Mouse (Mus musculus) heart, postnatal 14 days (tissue): ENCODE results near the gene Aqp6. TPM values are rescaled to one million over a fixed set of nuclear protein-coding genes. Genes with fewer than 3 reads are reported as not detected.
A peak's percentile ranks its signal among the peaks of the same experiment; 100 is the strongest.

ENCODE experiments used
- DNase-seq, 2 experiments: peaks; one replicate each; pipeline ENCODE4 v3.0.0; 2021 to 2022
- intact Hi-C: fragments of 180-260 bp; cut with DNase I; formaldehyde crosslinking; loops from one replicate; pipeline ENCODE4 v1.15.1; 2025
- total RNA-seq, 2 experiments: library from RNA; stranded (reverse); gene quantifications; 2 replicates each; pipeline ENCODE4 v1.2.3; 2021

Gene Aqp6
- total RNA-seq, 2 experiments from 2014 or later: not detected

DNA sequence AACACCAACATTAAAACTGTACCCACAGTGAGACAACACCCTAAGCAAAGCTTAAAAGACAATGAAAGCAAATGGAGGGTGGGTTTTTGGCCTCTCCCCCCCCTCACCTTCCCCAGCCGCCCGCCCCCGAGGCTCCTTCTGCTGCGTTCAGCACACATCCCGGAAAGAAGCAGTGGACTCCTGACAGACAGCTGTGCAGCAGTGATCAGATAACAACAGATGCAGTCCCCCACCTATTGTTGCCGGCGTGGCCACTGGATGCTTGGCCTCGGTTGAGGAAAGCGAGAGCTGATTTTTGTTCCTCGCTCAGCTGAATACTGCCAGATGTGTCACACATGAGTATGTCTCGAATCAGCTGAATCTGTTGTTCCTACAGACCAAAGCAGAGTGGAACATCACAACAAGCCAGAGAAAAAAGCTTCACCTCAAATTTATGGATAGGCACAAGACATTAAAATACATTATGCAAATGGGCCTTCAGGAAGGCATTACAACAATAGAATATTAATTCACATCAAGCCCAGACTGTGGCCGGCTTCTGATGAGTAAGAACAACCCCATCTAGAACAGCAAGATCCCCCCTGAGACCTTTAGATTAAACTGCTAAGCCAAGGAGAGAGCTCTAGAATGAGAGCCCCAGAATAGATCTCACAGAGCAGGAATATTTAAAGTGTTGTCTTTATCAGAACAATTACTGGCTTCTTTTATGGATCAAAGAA, 36.4 kb downstream of the Aqp6 start:
- intact Hi-C loops: no loop called here
- no peak for DNase-seq

GRCm38 (mm10) chr15:99638124-99638485, 36.9 kb downstream of the Aqp6 start:
- intact Hi-C loops: no loop called here
- no peak for DNase-seq

GRCm38 (mm10) chr15:99642622-99643021, 41.4 kb downstream of the Aqp6 start:
- no peak for DNase-seq
- intact Hi-C loops: no loop called here

GRCm38 (mm10) chr15:99643832-99644231, 42.6 kb downstream of the Aqp6 start:
- intact Hi-C loops: no loop called here
- DNase-seq: no peak

DNA sequence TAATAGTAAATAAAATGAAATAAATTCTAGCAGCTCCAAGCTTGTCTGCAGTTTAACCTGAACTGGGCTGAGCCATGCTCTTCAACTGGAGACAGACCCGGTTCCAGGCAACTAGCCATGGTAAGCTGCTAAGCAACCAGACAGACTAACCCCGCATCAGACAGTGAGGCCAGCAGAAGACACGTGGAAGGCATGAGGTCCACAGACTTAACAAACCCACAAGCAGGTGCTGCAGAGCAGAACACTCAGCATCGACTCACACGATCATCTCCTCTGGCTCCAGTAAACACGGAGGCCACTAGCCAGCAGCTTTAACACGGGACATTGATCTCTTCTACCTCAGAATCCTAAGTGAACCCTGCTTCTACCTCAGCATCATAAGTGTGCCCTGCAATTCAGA, 43.6 kb downstream of the Aqp6 start:
- peak; percentile 22 to 52 for DNase-seq
- intact Hi-C loops: no loop called here

DNA sequence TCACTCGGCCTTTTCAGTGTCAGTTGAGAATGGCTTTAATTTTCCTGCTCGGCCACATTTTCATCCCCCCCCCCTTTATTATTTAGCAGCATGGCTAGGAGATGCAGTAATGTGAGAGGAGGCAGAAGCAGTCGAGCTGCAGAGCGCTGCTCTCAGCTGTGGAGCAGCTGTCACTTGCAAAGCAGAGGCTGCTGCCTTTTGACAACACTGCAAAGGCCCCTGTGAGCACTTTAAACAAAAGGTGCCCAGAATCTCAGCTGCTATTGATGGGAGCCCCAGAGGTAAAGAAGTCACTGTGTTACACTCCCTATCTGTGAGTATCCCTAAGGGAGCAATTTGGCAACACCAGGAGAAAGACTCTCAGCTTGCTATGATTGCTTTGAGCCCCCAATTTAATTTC, 47.1 kb downstream of the Aqp6 start:
- no peak for DNase-seq

DNA sequence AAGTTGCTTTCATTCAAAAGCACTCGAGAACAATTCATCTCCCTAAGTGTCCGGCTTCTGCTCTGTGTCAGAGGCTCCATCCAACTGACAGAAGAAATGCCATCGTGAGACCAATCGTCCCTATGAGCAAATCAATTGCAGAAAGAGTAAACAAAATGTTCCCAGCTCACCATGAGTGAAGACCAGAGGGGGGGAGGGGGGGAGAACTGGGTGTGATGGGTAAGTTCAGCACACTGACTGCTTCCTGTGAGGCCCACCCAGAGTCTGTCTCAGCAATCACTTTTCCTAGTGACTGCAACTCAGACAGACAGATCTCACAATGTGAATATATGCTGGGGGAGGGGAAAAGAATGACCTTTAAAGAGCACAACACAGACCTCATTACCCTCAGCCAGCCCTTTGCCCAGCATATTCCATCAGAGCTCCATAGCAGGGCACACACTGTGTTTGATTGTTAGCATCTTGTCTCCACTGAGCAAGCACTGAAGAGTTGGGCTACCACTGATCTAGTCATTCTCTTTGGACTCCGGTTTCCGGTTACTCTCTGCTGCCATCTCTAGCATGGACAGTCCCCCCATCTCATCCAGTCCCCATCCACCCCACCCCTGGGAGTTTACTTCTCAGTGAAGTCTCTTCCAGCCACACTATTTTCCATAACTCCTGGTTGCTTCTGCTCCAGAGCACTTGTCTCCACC, 48.0 kb downstream of the Aqp6 start:
- no peak for DNase-seq
- intact Hi-C loops: no loop called here

More for the DNA sequence above, 47.1 kb downstream of the Aqp6 start:
- intact Hi-C loops: no loop called here

- intact Hi-C loops: no loop called here
- DNase-seq: no peak
Observed at GRCm38 (mm10) chr15:99650304-99650703, 49.1 kb downstream of the Aqp6 start.

DNA sequence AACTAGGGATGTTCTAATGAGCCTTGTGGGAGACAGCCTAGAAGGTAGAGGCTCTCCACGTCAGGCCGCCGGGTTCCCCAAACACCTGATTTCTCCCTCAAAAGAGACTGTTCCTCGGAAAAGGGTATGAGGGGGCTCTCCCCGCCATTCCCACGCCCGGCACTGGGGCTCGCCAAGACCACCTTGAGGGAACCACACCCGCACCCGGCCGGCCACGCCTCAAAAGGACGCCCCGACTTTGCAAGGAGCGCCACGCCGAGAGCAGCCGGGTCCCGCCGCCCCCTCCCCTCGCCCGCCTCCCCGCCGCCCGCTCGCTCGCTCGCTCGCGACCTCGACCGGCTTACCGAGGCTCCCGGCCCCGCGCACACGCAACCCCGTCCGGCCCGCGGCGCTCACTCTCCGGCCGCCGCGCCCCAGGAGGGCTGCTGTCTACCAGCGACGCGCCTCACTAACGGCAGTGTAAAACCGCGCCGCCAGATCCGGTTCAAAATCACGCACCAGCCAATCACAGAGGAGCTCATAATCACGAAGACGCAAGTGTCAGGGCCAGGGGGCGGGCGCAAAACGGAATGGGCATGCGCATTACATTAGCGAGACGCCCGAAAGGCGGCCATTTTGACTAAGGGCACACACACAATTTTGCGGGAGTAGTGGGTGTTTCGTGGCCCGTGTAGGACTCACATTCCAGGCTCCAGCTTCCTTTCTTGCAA, 50.1 kb downstream of the Aqp6 start, which contains the start of gene Racgap1:
Gene Racgap1 (minus strand): TSS at position 494 of the 710 bp plus-strand sequence.
- intact Hi-C loops: no loop called here

GRCm38 (mm10) chr15:99651984-99652872, 51.0 kb downstream of the Aqp6 start:
- DNase-seq: no peak
- intact Hi-C loops: no loop called here

More for the DNA sequence above, 50.1 kb downstream of the Aqp6 start, which contains the start of gene Racgap1:
- peak; percentile 95 to 97 for DNase-seq

DNA sequence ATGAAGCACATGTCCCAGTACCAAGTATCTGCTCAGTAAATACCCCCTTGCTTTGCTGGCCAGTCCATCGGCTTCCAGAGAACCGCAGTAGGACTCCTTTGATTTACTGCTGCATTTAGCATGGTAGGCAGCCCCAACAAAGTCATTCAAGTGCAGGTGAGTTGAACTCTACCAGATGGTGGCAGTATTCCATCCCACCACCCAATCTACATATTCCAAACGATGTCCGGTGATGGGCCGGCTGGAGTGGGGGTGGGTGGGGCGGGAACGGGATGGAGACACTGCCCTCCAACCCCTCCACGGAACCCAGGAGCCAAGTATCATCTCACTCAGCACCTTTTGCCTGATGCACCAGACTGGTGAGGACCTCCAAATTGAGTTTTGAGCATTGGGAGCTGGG, 52.1 kb downstream of the Aqp6 start:
- intact Hi-C loops: no loop called here
- no peak for DNase-seq

DNA sequence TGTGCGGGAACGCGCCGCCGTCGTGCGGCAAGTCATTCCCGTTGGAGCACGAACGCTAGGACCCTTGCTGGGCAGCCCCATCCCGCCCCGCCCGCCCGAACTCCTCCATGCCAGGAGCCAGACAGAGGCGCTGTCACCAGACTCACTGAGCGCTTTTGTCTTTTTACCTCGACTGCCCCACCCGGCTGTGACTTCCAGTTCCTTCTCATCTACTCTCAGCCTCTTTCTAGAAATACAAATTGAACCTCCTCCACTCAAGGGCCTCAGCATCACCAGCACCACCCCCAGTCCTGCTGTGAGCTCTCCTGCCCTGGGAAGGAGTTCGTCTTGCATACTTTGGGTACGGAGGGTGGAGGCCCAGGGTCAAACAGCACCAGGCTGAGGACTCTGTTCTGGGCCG, 52.7 kb downstream of the Aqp6 start:
- intact Hi-C loops: no loop called here
- no peak for DNase-seq

Other genes with a start within 250 kb of the Aqp6 start
- 10 to 100 TPM; 29.4 to 29.7 TPM for gene Fmnl3, start 230.9 kb upstream of the Aqp6 start, total RNA-seq
- gene Tmbim6, start 208.5 kb upstream of the Aqp6 start, total RNA-seq: 100 to 1,000 TPM; 216 to 219 TPM
- gene Nckap5l, start 143.7 kb upstream of the Aqp6 start, total RNA-seq: 10 to 100 TPM; 11.2 to 13.6 TPM
- gene Bcdin3d, start 126.7 kb upstream of the Aqp6 start, total RNA-seq: 1 to 10 TPM; 3.9 to 4.9 TPM
- under 1 TPM; 0.12 to 0.74 TPM for gene Faim2, start 73.2 kb upstream of the Aqp6 start, total RNA-seq
- not detected for gene Aqp2, start 22.3 kb upstream of the Aqp6 start, total RNA-seq
- gene Aqp5, start 10.6 kb upstream of the Aqp6 start, total RNA-seq: 1 to 10 TPM in 1 of 2 experiments, under 1 TPM in 1; 0.63 to 1.2 TPM
- gene Racgap1, start 50.3 kb downstream of the Aqp6 start, total RNA-seq: 10 to 100 TPM in 1 of 2 experiments, 1 to 10 TPM in 1; 8.6 to 12.2 TPM
- gene Asic1, start 69.0 kb downstream of the Aqp6 start, total RNA-seq: under 1 TPM; 0.29 to 0.74 TPM
- gene Smarcd1, start 100.7 kb downstream of the Aqp6 start, total RNA-seq: 10 to 100 TPM; 25.9 to 28.4 TPM
- gene Gm17349, start 104.1 kb downstream of the Aqp6 start, total RNA-seq: 1 to 10 TPM; 5.0 to 5.1 TPM
- 10 to 100 TPM; 61.7 to 91.3 TPM for gene Gpd1, start 116.1 kb downstream of the Aqp6 start, total RNA-seq
- gene Cox14, start 124.2 kb downstream of the Aqp6 start, total RNA-seq: 100 to 1,000 TPM; 207 to 250 TPM
- 10 to 100 TPM; 24.8 to 27.3 TPM for gene Cers5, start 171.5 kb downstream of the Aqp6 start, total RNA-seq